Mouse (Mus musculus) cortical plate, adult 2 months (tissue): ENCODE results near the gene Rreb1.

ENCODE experiments used
- CTCF ChIP-seq: fragments of 200-500 bp; IDR thresholded peaks from 2 replicates; pipeline ENCODE4 v1.5.1; 2011; ENCODE audit warnings: mild to moderate bottlenecking, control low read depth, low read length; ENCODE audit not compliant: insufficient read depth; ENCODE audit errors: extremely low read depth
- POLR2A ChIP-seq: fragments of 200-500 bp; IDR thresholded peaks from 2 replicates; pipeline ENCODE4 v1.6.1; 2011; ENCODE audit warnings: mild to moderate bottlenecking, low read length, control low read depth; ENCODE audit not compliant: insufficient read depth; ENCODE audit errors: extremely low read depth

DNA sequence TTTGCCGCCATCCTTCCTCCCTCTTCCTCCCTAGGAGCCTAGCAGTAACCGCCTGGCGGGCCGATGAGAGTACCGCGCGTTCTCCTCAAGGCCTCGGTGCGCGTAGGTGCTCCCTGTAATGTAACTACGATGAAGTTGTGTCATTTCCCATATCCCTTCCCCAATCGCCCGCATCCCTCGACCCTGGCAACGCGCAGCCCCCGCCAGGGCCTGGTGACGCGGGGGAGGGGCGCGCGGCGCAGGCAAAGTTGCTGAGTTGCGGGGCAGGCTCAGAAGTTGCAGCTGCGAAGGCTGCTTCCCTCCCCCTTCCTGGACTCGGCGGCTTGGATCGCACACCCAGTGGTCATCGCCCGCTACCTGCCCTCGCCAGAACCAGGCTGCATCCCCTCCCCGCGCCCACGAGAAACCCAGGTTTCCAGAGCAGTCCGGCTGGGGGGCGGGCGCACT is at the start of gene Rreb1:
- no peak for TF ChIP-seq CTCF
- TF ChIP-seq POLR2A, result no peak
